26 mouse cellular contexts compared by ENCODE assay signal in the genomic region with DNA sequence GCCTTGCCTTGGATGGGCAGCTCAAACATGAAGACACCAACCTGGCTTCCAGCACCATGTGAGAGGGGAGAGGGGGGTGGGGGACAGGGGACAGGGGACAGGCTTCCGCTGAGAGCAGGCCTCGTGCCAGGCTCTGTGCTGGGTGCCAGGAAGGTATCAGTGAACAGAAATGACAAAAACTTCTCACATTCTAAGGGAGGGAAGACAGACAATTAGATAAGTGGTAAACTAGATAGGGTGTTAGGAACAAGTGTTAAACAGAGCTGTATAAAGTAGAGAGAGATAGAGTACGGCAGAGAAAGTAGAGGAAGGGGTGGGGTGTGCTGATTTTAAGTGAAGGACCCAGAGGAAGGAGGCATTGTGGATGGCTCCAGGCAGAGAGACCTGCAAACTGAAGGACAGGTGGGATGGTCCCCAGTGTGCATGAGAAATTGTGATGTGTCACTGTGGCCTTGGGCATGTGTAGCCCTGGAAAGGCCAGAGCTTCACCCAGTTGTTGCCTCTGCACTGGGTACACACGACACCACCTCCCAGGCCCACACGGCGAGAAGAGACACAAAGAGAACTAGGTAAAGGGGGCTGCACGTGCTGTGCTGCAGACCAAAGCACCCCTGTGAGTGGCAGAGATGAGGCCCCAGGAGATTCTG. TPM values are rescaled to one million over a fixed set of nuclear protein-coding genes. Genes with fewer than 3 reads are reported as not detected.
"Had no signal": no experiment of that assay in that cellular context is flagged by ENCODE, and none has a peak within 500 bp of the region (broad histone marks: within the 10 kb centered on the region; RNA-seq: fewer than 3 reads in every experiment).

No protein-coding gene starts in this region.

- H3K4me3 ChIP-seq: heart, embryonic 10.5 days; heart, embryonic 12.5 days; hindbrain, embryonic 10.5 days; hindbrain, embryonic 12.5 days; layer of hippocampus, adult 2 months; left cerebral cortex, adult 2 months; limb, embryonic 10.5 days; limb, embryonic 12.5 days; liver, embryonic 13.5 days; liver, embryonic 15.5 days had no signal

- ATAC-seq: hindbrain, embryonic 16.5 days; inflammation-experienced regulatory T-cells, adult 6 months; intestine, postnatal 0 days; liver, postnatal 0 days had no signal

- H3K9me3 ChIP-seq: heart, embryonic 10.5 days; heart, embryonic 12.5 days; hindbrain, embryonic 10.5 days; hindbrain, embryonic 12.5 days; limb, embryonic 10.5 days; limb, embryonic 12.5 days; liver, embryonic 13.5 days; liver, embryonic 15.5 days had no signal

- H3K9ac ChIP-seq: heart, embryonic 12.5 days; hindbrain, embryonic 12.5 days; hindbrain, embryonic 14.5 days; limb, embryonic 12.5 days; liver, embryonic 13.5 days; liver, embryonic 15.5 days; liver, postnatal 0 days had no signal

- H3K27me3 ChIP-seq: heart, embryonic 12.5 days; hindbrain, embryonic 12.5 days; limb, embryonic 12.5 days; liver, embryonic 13.5 days; liver, embryonic 15.5 days had no signal

- DNase-seq: gastrocnemius, postnatal 25 days; heart, postnatal 10 days; heart, postnatal 4 days; kidney, adult 18-20 months; kidney, adult 8-10 months; kidney, postnatal 10 days; kidney, postnatal 25 days; kidney, postnatal 4 days; liver; liver, embryonic 13.5 days; liver, postnatal 0 days had no signal

- H3K4me2 ChIP-seq: heart, embryonic 12.5 days; hindbrain, embryonic 12.5 days; hindbrain, embryonic 14.5 days; limb, embryonic 12.5 days; liver, embryonic 11.5 days; liver, embryonic 13.5 days; liver, embryonic 15.5 days had no signal

- H3K27ac ChIP-seq: heart, embryonic 10.5 days; hindbrain, embryonic 10.5 days; hindbrain, embryonic 12.5 days; hindbrain, embryonic 14.5 days; layer of hippocampus, adult 2 months; left cerebral cortex, adult 2 months; limb, embryonic 10.5 days; limb, embryonic 12.5 days; liver, embryonic 13.5 days; liver, embryonic 15.5 days had no signal

- H3K4me1 ChIP-seq: heart, embryonic 12.5 days had no signal

RNA-seq across cellular contexts. Expression of a gene that starts 20.4 kb away (rescaled TPM):
- total RNA-seq: granulocyte monocyte progenitor cell, adult 5-6 weeks had no signal
- polyA plus RNA-seq: inflammation-experienced regulatory T-cells, adult 6 months had no signal

RNA-seq across cellular contexts. Expression of a gene that starts 20.9 kb away (rescaled TPM):
- total RNA-seq: granulocyte monocyte progenitor cell, adult 5-6 weeks had no signal
